Mouse (Mus musculus): ENCODE measurements around the gene Prickle2.

GRCm38 (mm10) chr6:92665530-92665989, 40.4 kb downstream of the Prickle2 start:
- TF ChIP-seq CTCF (IDR thresholded peaks at IDR 0.05; ENCODE audit: low read depth, low read length) (0 out of 2 replicates have a peak, but pooled peaks have one; percentile 3), GATA1 (IDR thresholded peaks at IDR 0.05; ENCODE audit: borderline replicate concordance, low read length) (no peak)

Measured in G1E (cell line).